Mouse (Mus musculus): Measurements from ENCODE around the gene Il9.

GRCm38 (mm10) chr13:56501866-56502420, 19.9 kb upstream of the Il9 start:
- TF ChIP-seq CTCF (IDR thresholded peaks at IDR 0.05; ENCODE audit: borderline replicate concordance, insufficient read depth, low read depth, low read length) (no peak), POLR2A (IDR thresholded peaks at IDR 0.05; ENCODE audit: borderline replicate concordance, insufficient read depth, low read length) (no peak)
